Mouse (Mus musculus) left cerebral cortex, postnatal 10 days (tissue): Measurements from ENCODE around the gene Aasdhppt. TPM values are rescaled to one million over a fixed set of nuclear protein-coding genes. Genes with fewer than 3 reads are reported as not detected.
A peak's percentile ranks its signal among the peaks of the same experiment; 100 is the strongest.

Source experiments
- DNase-seq, 2 experiments: peaks; one replicate each; pipeline ENCODE4 v3.0.0; 2021 to 2022; ENCODE audit warnings: low spot score in 2 of 2, mixed read lengths in 1 of 2; ENCODE audit errors: extremely low spot score in 1 of 2
- intact Hi-C: fragments of 180-260 bp; cut with DNase I; formaldehyde crosslinking; loops from one replicate; pipeline ENCODE4 v1.15.1; 2025
- total RNA-seq, 2 experiments: library from RNA; stranded (reverse); gene quantifications; 2 replicates each; pipeline ENCODE4 v1.2.3; 2021

The Aasdhppt gene
- total RNA-seq, result 10 to 100 TPM; 25.6 to 27.1 TPM

- intact Hi-C loops, result loop anchor here (5.0 kb wide), 2 partner anchors 68 to 777 kb away; partner anchors contain the start of genes Gucy1a2 and Msantd4
- DNase-seq, result peak; percentile 98 to 100
Measured at GRCm38 (mm10) chr9:4309351-4310085, at the start of gene Aasdhppt, which contains the start of gene Kbtbd3. Gene Aasdhppt (minus strand): TSS chr9:4309471. Gene Kbtbd3 (plus strand): TSS chr9:4309833.

DNA sequence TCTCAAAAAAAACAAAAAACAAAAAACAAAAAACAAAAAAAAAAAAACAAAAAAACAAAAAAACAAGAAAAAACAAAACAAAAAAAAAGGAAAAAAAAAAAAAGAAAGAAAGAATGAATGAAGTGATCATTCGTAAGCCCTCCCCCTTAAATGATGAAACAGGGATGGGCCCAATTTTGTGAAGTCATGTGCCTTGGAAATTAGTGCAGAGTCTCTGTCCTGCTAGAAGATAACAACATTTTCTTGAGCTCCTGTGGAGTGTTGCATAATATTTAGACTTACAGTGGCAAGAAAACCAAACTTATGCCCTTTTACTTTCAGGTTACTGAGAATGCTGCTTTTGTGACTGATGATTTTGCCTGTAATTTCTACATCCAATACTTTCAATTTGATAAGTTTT is 43.9 kb upstream of the Aasdhppt start:
- DNase-seq, result no peak
- intact Hi-C loops, result no loop called here

DNA sequence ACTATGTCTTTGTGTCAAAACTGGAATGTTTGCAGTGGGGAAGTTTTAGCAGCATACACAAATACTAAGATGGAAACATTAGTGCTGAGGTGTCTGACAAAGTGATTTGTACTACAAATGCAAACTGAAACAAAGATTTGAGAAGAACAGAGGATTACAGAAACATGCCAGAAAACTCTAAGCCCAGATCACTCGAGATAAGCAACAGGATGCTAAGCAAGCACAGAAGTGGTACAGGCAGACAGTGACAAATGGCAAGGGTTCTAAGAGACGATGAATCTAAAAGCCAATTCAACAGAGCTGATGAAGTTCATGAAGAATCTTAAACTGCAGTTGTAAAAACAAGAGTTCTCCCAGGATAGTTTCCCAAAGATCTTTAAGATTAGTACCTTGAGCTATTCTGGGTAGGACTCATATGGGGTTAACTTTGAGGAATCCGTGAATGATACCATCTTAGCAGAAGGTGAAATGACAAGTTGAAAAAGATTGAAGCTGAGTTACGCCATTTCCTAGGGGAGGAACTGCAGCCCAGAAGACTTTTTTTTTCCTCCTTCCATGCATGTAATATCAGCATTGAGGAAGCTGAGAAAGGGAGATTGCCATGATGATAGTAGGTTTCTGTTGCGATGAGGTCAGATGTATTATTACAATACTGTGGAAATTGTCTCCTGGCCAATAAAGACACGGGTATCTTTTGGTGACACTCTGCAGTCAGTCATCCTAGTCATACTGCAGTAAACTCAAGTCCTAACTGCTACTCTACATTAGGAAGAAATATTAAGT is 9.9 kb upstream of the Aasdhppt start:
- no peak for DNase-seq
- intact Hi-C loops, result no loop called here

DNA sequence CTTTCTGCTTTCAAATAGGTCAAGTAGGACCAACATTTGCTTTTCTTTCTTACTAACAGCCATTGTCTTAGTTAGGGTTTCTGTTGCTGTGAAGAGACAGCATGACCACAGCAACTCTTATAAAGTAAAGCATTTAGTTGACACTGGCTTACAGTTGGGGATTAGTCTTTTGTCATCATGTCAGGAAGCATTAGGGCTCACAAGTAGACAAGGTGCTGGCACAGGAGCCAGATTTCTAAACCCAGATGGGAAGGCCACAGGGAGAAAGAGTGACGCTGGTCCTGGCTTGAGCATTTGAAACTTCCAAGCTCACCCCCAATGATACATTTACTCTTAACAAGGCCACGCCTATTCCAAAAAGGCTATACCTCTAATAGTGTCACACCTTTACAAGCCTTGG is 6.5 kb upstream of the Aasdhppt start:
- intact Hi-C loops, result no loop called here

GRCm38 (mm10) chr9:4313946-4314345 is 4.7 kb upstream of the Aasdhppt start:
- DNase-seq, result no peak
- intact Hi-C loops, result loop anchor here (5.0 kb wide), 1 partner anchor 63 kb away; the partner anchor contains the start of gene Msantd4

More for the DNA sequence above, 6.5 kb upstream of the Aasdhppt start:
- DNase-seq, result no peak

DNA sequence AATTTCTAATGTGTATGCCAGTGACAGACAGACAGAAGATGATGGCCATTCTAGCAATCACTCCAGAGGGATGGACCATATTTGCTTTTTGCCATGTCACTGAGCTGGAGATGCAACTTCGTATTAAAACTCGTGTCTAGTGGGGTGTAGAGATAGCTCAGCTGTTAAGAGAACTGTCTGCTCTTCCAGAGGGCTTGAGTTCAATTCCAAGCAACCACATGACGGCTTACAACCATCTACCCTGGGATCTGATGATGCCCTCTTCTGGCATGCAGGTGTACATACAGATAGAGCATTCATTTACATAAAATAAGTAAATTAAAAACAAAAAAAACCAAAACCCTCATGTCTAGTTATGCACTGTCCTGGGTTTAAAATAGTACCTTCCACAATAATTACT is 1.9 kb upstream of the Aasdhppt start:
- DNase-seq, result no peak
- intact Hi-C loops, result loop anchor here (5.0 kb wide), 1 partner anchor 66 kb away; the partner anchor contains the start of gene Msantd4

DNA sequence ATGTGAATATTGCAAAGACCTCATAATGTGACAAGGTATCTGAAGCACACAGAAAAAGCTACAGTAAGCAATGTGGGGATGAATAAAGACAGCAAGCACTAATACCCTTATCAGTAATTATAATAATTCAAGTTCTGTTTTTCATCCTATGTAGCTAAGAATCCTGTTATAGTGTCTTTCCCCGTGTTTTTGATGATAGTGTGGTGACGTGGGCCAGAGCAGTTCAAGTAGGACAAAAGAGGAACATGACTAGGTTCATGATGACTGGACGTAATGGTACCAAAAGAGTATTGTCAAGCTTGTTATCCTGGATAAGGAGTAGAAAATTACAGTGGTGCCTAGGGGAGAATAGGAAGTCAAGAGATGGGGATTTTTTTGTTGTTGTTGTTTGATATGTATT is 1.4 kb upstream of the Aasdhppt start:
- intact Hi-C loops, result loop anchor here (5.0 kb wide), 1 partner anchor 67 kb away; the partner anchor contains the start of gene Msantd4
- no peak for DNase-seq

DNA sequence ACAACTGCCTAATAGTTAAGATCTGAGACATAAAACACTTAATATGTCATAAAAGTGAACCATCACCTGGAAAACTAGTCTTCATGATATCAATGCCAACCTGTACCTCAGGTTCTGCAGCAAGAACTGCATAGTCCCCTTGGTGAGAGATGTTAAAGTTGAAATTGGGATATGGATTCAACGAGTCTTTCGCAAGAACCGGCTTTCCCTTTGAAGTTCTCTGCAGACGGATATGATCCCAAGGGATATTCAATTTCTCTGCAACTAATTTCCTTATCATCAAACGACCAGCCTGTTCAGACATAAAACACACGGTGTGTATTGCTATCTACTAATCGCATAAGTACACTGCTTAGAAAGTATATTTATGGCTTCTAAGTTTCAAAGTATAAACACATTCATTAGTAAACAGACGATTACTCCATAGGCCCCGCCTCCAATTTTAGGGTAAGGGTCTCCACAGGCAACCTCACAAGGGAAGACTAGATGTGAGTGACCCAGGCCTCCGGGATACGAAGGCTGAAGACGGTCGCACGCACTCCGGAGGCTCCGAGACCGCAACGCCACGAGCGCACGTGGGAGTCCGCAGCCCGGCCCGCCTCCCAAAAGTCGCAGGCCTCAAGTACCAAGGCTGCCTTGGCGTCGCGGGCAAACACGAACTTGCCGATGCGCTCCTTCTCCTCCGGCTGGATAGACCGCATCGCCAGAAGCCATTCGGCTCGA is 482 bp downstream of the Aasdhppt start:
- no peak for DNase-seq
- intact Hi-C loops, result loop anchor here (5.0 kb wide), 1 partner anchor 776 kb away; the partner anchor contains the start of gene Gucy1a2

- no peak for DNase-seq
- intact Hi-C loops, result loop anchor here (5.0 kb wide), 1 partner anchor 773 kb away; the partner anchor contains the start of gene Gucy1a2
Measured at GRCm38 (mm10) chr9:4304867-4305266, 4.4 kb downstream of the Aasdhppt start.

- DNase-seq, result no peak
- intact Hi-C loops, result no loop called here
Measured at GRCm38 (mm10) chr9:4300466-4300865, 8.8 kb downstream of the Aasdhppt start.

DNA sequence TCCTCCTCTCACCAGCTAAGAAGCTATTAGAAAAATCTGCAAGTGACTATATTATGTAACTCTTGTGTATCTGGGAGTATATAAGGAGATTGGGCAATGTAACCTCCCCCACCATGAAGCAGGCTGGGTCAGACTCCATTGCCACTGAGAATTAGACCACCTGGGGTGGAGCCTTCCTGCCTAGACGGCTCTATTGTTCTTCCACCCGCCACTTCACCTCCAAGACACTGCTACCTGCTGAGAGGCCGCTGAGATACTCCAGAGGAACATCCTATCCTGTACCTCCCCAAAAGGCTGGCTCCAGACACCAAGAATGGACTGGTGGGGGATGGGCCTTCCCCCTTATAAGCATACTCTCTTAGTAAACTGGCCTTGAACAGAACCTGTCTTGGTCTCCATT is 25.4 kb downstream of the Aasdhppt start:
- intact Hi-C loops, result no loop called here
- DNase-seq, result peak in 1 of 2 experiments; percentile 43

DNA sequence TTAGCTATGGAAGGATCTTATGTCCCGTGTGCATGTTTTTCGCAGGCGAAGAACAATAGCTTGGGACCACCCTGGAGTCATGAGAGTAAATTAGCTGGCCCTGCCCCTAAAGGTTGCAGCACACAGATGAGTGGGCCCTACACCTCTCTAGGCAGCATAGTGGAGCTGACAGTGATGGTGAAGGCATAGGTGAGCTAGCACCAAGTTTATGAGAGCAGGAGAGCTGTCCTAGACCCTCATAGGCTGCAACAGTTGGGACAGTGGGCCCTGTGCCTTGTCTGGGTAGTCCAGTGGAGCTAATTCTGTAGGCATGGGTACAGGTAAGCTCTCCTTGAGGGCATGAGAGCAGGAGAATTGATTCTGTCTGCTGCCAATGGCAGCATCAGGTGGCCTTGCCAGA is 42.4 kb downstream of the Aasdhppt start:
- intact Hi-C loops, result no loop called here

DNA sequence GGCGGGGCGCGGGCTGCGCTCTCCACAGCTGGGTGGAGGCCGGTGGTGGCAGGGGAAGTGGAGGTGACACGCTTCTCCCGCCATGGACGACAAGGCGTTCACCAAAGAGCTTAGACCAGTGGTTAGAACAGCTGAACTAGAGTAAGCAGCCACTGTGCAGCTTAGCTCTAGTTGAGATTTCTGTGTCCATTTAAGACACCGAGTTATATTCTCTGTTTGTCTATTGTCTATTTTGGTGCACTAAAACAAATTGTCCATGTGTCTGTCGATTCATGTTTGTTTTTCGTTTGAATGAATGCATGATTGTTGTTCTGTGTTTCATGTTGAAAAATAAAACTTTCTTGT is 48.6 kb downstream of the Aasdhppt start:
- DNase-seq, result no peak
- intact Hi-C loops, result no loop called here

More for the DNA sequence above, 42.4 kb downstream of the Aasdhppt start:
- no peak for DNase-seq

GRCm38 (mm10) chr9:4259841-4260745 is 49.2 kb downstream of the Aasdhppt start:
- intact Hi-C loops, result loop anchor here (5.0 kb wide), 1 partner anchor 38 kb away; no protein-coding TSS in a partner anchor
- DNase-seq, result peak in 1 of 2 experiments; percentile 96

GRCm38 (mm10) chr9:4259074-4259473 is 50.2 kb downstream of the Aasdhppt start:
- DNase-seq, result no peak
- intact Hi-C loops, result loop anchor here (5.0 kb wide), 1 partner anchor 37 kb away; no protein-coding TSS in a partner anchor
